Mouse (Mus musculus) intestine, embryonic 16.5 days (tissue): ENCODE measurements around the gene Depp1. TPM values are rescaled to one million over a fixed set of nuclear protein-coding genes. Genes with fewer than 3 reads are reported as not detected.

Source experiments
- ATAC-seq: fragments of 200-750 bp; cut with Nextera tagmentation; 2 replicates; pipeline ENCODE4 v1.8.0; 2017; ENCODE audit warnings: moderate TSS enrichment, moderate library complexity
- H3K27ac ChIP-seq: fragments of 300-500 bp; sonication (generic); 2 replicates; pipeline ENCODE4 v1.5.1; 2014; ENCODE audit warnings: mild to moderate bottlenecking, low read length
- H3K27me3 ChIP-seq: fragments of 300-500 bp; sonication (generic); replicated peaks from 2 replicates; pipeline ENCODE4 v1.6.1; 2014; ENCODE audit warnings: low read length, control low read depth, mixed read lengths; ENCODE audit not compliant: control insufficient read depth, insufficient read depth
- H3K36me3 ChIP-seq: fragments of 300-500 bp; sonication (generic); 2 replicates; pipeline ENCODE4 v1.6.1; 2014; ENCODE audit warnings: low read length, control low read depth; ENCODE audit not compliant: control insufficient read depth, insufficient read depth
- H3K4me1 ChIP-seq: fragments of 300-500 bp; sonication (generic); 2 replicates; pipeline ENCODE4 v1.6.1; 2014; ENCODE audit warnings: low read length, control low read depth, mixed read lengths; ENCODE audit not compliant: control insufficient read depth, insufficient read depth
- H3K4me2 ChIP-seq: fragments of 300-500 bp; sonication (generic); 2 replicates; pipeline ENCODE4 v1.6.1; 2014; ENCODE audit warnings: low read depth, low read length, control low read depth
- H3K4me3 ChIP-seq: fragments of 300-500 bp; sonication (generic); 2 replicates; pipeline ENCODE4 v1.5.1; 2014; ENCODE audit warnings: mild to moderate bottlenecking, low read length
- H3K9ac ChIP-seq: fragments of 300-500 bp; sonication (generic); 2 replicates; pipeline ENCODE4 v1.6.1; 2014; ENCODE audit warnings: low read depth, low read length
- H3K9me3 ChIP-seq: fragments of 300-500 bp; sonication (generic); 2 replicates; pipeline ENCODE4 v1.6.1; 2016; ENCODE audit warnings: low read length, control low read depth; ENCODE audit not compliant: control insufficient read depth
- WGBS: fragments of 180-500 bp; shearing (Covaris S2); extraction: QIAGEN DNeasy Blood & Tissue Kit; methylation state at CpG from one replicate; pipeline ENCODE4 v1.1.7; 2014; 5-methylcytosine and 5-hydroxymethylcytosine counted together
- polyA plus RNA-seq: library from polyadenylated mRNA; unstranded; fragments of >200 nt; fragmentation: Nextera tagmentation; extraction: Ambion mirVana; gene quantifications from 2 replicates; pipeline ENCODE4 v1.2.1, GENCODE M21; 2015

Gene Depp1
- polyA plus RNA-seq, 1 experiment from 2014 or later = 26.3 TPM

DNA sequence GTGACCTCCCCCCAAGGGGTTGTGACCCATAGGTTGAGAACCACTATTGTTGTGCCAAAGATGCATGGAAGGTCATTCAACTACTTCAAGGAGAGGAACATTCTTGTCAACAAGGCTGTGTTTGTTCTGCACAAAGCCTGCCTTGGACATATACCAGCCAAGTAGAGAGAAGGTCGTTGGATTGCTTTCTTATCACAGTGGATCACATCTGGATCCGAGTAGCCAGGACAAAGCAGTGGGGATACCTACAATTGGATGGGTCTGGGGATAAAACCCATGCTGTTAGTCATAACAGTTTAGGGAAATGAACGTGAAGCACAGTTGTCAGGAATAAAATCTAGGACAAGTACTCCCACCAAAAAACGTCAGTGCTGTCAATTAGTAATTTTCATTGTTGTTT, 6.5 kb upstream of the Depp1 start:
- H3K36me3 ChIP-seq = no peaks in the 10 kb centered on the region
- no peak overlapping the region for H3K4me3 ChIP-seq
- no peaks in the 10 kb centered on the region for H3K27me3 ChIP-seq
- H3K27ac ChIP-seq = no peak overlapping the region
- WGBS = 56% methylated on average over 4 of the region's 4 CpGs
- H3K9ac ChIP-seq = no peak overlapping the region
- H3K4me2 ChIP-seq = no peak overlapping the region
- H3K4me1 ChIP-seq = no peaks in the 10 kb centered on the region; the same call in 1 of the 2 replicates
- no peaks in the 10 kb centered on the region for H3K9me3 ChIP-seq
- ATAC-seq = no peak

- H3K4me2 ChIP-seq = no peak overlapping the region
Observed at GRCm38 (mm10) chr6:116644335-116644734, 6.1 kb upstream of the Depp1 start.

DNA sequence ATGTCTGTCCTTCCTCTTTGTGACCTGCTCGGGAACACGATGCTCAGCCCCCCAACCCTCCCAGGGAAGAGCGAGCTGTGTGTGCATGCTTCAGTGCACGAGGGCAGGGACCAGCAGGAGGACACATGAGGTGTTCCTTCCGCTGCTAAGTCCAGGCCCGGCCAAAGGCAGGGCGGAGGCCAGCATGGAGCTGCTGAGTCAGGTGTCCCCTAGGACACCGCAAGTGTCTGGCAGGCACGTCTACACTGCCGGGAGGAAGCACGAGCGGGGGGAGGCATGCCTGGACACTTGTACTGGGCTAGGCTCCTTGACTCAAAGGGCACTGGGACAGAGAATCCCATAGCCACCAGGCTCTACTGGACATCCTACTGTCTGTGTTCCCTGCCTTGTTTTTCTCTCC, 2.6 kb upstream of the Depp1 start:
- Histone ChIP-seq H3K36me3 (no peaks in the 10 kb centered on the region), H3K4me3 (no peak overlapping the region), H3K4me2 (no peak overlapping the region), H3K27ac (no peak overlapping the region; the same call in 1 of the 2 replicates), H3K9ac (no peak overlapping the region), H3K9me3 (no peaks in the 10 kb centered on the region), H3K27me3 (no peaks in the 10 kb centered on the region), H3K4me1 (peaks cover 9% of the 10 kb centered on the region; the same call in 1 of the 2 replicates)
- 83% methylated on average over 12 of the region's 12 CpGs for WGBS
- ATAC-seq = peak; percentile 32; the same call in 1 of the 2 replicates

More at GRCm38 (mm10) chr6:116644335-116644734, 6.1 kb upstream of the Depp1 start:
- no peaks in the 10 kb centered on the region for H3K27me3 ChIP-seq
- H3K9ac ChIP-seq = no peak overlapping the region
- H3K9me3 ChIP-seq = no peaks in the 10 kb centered on the region
- no peak overlapping the region for H3K4me3 ChIP-seq
- 48% methylated on average over 3 of the region's 3 CpGs for WGBS
- no peaks in the 10 kb centered on the region for H3K36me3 ChIP-seq
- no peak overlapping the region for H3K27ac ChIP-seq
- ATAC-seq = peak; percentile 69
- no peaks in the 10 kb centered on the region; the same call in 1 of the 2 replicates for H3K4me1 ChIP-seq

DNA sequence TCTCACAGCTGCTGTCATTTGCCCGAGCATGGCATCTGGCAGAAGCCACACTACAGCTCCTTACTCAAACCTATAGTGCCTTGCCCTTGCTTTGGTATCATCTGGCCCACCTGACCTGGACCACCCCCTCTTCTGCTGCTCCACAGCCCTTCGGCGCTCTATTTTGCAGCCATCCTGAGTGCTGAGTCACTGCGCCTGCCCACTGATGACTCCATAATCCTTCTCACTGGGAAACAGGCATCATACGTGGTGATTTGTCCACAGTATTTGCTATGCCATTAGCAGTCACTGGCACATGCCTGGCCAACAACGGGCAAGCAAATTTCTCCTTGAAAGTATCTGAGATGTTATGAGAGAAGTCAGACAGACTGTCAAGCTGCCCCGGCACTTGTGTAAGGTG, 598 bp upstream of the Depp1 start:
- Histone ChIP-seq H3K4me3 (no peak overlapping the region), H3K4me2 (no peak overlapping the region), H3K27me3 (no peaks in the 10 kb centered on the region), H3K9ac (no peak overlapping the region), H3K36me3 (no peaks in the 10 kb centered on the region), H3K9me3 (no peaks in the 10 kb centered on the region), H3K27ac (peak overlapping the region; percentile 47), H3K4me1 (peaks cover 9% of the 10 kb centered on the region; the same call in 1 of the 2 replicates)
- no peak for ATAC-seq
- 73% methylated on average over 7 of the region's 7 CpGs for WGBS

- Histone ChIP-seq H3K4me3 (peak overlapping the region; percentile 19), H3K4me1 (peaks cover 9% of the 10 kb centered on the region; the same call in 1 of the 2 replicates), H3K27ac (no peak overlapping the region), H3K9ac (peak overlapping the region; percentile 30; the same call in 1 of the 2 replicates), H3K36me3 (no peaks in the 10 kb centered on the region), H3K27me3 (no peaks in the 10 kb centered on the region), H3K4me2 (peak overlapping the region; percentile 11; the same call in 1 of the 2 replicates), H3K9me3 (no peaks in the 10 kb centered on the region)
- no peak for ATAC-seq
- WGBS = 71% methylated on average over 20 of the region's 20 CpGs
Observed at GRCm38 (mm10) chr6:116651437-116652118, 1.2 kb downstream of the Depp1 start.

DNA sequence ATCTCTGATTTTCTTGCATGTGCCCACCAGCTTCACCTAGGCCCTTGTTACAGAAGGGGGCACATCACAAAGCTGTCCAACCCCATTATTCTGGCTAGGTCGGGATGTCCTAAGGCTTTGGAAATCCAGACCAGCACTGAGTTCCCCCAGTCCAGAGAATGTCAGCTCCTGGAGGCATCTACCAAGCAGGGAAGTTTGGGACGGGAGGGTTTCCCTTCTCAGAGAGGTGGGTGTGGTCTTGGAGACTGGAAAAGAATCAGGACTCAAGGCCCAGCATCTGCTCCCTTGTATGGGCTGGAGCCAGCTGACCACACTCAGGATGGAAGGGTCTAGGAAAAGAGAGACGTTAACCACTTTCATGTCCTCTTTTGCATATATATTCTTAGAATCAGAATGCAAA, 2.8 kb downstream of the Depp1 start:
- Histone ChIP-seq H3K4me3 (no peak overlapping the region), H3K4me2 (no peak overlapping the region), H3K27me3 (no peaks in the 10 kb centered on the region), H3K27ac (no peak overlapping the region), H3K4me1 (peaks cover 9% of the 10 kb centered on the region; the same call in 1 of the 2 replicates), H3K9me3 (no peaks in the 10 kb centered on the region), H3K36me3 (no peaks in the 10 kb centered on the region), H3K9ac (no peak overlapping the region)
- no peak for ATAC-seq
- 70% methylated on average over 3 of the region's 3 CpGs for WGBS

DNA sequence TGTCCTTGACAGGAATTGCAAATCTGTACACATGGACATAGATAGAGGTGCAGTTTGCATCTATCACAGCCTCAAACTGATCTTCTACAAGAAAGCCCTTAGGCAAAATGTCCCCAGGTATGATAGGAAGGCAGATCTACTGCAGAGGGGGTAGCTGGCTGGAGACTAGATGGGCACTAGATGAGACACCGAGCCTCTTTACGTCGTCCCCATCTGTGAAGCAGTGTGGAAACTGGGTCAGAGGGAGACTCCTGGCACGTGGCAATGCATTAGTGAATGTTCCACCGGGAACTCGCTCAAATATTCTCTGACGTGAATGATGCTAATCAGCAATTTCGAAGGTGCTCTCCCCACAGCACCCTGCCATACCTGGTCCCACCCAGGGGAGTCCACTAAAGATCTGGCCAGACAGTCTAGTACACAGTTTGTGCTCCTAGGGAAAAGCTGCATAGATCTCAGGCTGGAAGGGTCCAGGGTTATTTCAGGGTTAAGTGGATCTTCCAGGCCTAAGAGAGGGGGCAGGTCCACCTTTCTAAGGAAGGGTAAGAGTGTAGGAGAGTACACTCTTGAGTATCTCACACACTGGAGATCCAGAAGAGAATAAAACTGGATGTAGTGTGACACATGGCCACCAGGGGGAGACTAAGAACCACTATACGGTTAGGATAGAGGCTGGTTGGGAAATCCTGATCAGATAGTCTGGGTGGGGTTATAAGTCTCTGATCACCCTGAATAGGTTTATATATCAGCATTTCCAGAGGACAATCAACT, 3.5 kb downstream of the Depp1 start:
- H3K4me3 ChIP-seq = no peak overlapping the region
- no peaks in the 10 kb centered on the region for H3K27me3 ChIP-seq
- ATAC-seq = peak; percentile 52
- no peaks in the 10 kb centered on the region for H3K36me3 ChIP-seq
- H3K27ac ChIP-seq = no peak overlapping the region
- whole genome bisulfite sequencing = 61% methylated on average over 9 of the region's 9 CpGs
- H3K9ac ChIP-seq = no peak overlapping the region
- no peaks in the 10 kb centered on the region for H3K9me3 ChIP-seq
- H3K4me1 ChIP-seq = peaks cover 9% of the 10 kb centered on the region; the same call in 1 of the 2 replicates
- H3K4me2 ChIP-seq = no peak overlapping the region

GRCm38 (mm10) chr6:116663364-116663763, 13.0 kb downstream of the Depp1 start:
- Histone ChIP-seq H3K4me2 (no peak overlapping the region), H3K27ac (no peak overlapping the region), H3K27me3 (no peaks in the 10 kb centered on the region), H3K36me3 (no peaks in the 10 kb centered on the region), H3K4me3 (no peak overlapping the region), H3K9me3 (no peaks in the 10 kb centered on the region), H3K4me1 (no peaks in the 10 kb centered on the region), H3K9ac (no peak overlapping the region)
- 93% methylated on average over 2 of the region's 2 CpGs for WGBS
- ATAC-seq = no peak

DNA sequence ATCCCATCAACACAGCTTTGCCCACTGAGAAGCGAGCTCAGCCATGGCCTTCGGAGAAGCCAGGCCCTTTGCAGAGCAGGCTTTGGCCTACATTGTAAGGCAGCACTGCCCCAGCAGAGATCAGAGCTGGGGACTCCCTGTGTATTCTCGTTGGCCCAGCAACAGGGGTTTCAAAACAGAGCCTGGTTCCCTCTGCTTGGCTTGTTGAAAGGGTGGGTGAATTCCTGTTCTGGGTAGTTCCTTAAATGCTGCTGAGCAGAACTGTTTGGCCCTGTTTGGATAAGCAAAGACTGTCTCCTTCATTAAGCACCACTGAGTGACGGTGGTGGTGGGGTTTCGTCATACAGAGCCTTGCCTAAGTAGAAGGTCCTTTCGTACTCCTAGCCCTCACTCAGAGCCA, 13.6 kb downstream of the Depp1 start:
- Histone ChIP-seq H3K36me3 (no peaks in the 10 kb centered on the region), H3K9ac (no peak overlapping the region), H3K27me3 (no peaks in the 10 kb centered on the region), H3K4me3 (no peak overlapping the region), H3K27ac (no peak overlapping the region), H3K4me1 (no peaks in the 10 kb centered on the region), H3K4me2 (no peak overlapping the region), H3K9me3 (no peaks in the 10 kb centered on the region)
- whole genome bisulfite sequencing = 74% methylated on average over 6 of the region's 6 CpGs
- ATAC-seq = peak; percentile 16; the same call in 1 of the 2 replicates
